Mouse (Mus musculus) cerebellum, adult 2 months (tissue): ENCODE measurements around the gene Rabl6. TPM values are rescaled to one million over a fixed set of nuclear protein-coding genes. Genes with fewer than 3 reads are reported as not detected.

Experiments
- DNase-seq, 2 experiments: peaks; one replicate each; pipeline ENCODE4 v3.0.0; 2021
- H3K27ac ChIP-seq: fragments of 200-500 bp; 2 replicates; pipeline ENCODE4 v1.5.1; 2012; ENCODE audit warnings: low read length, control low read depth, inconsistent platforms; ENCODE audit not compliant: insufficient read depth
- H3K27me3 ChIP-seq: fragments of 200-500 bp; 2 replicates; pipeline ENCODE4 v1.6.1; 2012; ENCODE audit warnings: inconsistent platforms, mild to moderate bottlenecking, low read length, moderate library complexity; ENCODE audit not compliant: control insufficient read depth, insufficient read depth
- H3K4me1 ChIP-seq: fragments of 200-500 bp; 2 replicates; pipeline ENCODE4 v1.6.1; 2011; ENCODE audit warnings: low read length; ENCODE audit not compliant: control insufficient read depth, insufficient read depth
- H3K4me3 ChIP-seq: fragments of 200-500 bp; replicated peaks from 2 replicates; pipeline ENCODE3; 2011; ENCODE audit warnings: mild to moderate bottlenecking, low read depth, low read length, control low read depth; ENCODE audit not compliant: insufficient read depth
- CTCF ChIP-seq: fragments of 200-500 bp; IDR thresholded peaks from 2 replicates; pipeline ENCODE4 v1.5.1; 2011; ENCODE audit warnings: low read depth, mild to moderate bottlenecking, control low read depth, low read length, moderate library complexity, borderline replicate concordance; ENCODE audit not compliant: insufficient read depth
- POLR2A ChIP-seq: fragments of 200-500 bp; IDR thresholded peaks from 2 replicates; pipeline ENCODE4 v1.6.1; 2011; ENCODE audit warnings: low read length, control low read depth, borderline replicate concordance; ENCODE audit not compliant: insufficient read depth
- WGBS: fragments of 180-500 bp; shearing (Covaris S2); methylation state at CpG from one replicate; pipeline ENCODE4 v1.1.7; 2018; 5-methylcytosine and 5-hydroxymethylcytosine counted together
- polyA plus RNA-seq: library from polyadenylated mRNA; depleted of rRNA; stranded (reverse); fragments of >200 nt; gene quantifications from 2 replicates; pipeline ENCODE4 v1.2.3, GENCODE M21; 2012

Gene Rabl6
- polyA plus RNA-seq, 1 experiment = 161 TPM

GRCm38 (mm10) chr2:25588227-25588907 lies 20.0 kb downstream of the Rabl6 start:
- no peak for DNase-seq
- TF ChIP-seq POLR2A = no peak
- TF ChIP-seq CTCF = no peak
- Histone ChIP-seq H3K4me3 (no peak overlapping the region), H3K27ac (no peak overlapping the region), H3K4me1 (peaks cover 22% of the 10 kb centered on the region), H3K27me3 (no peaks in the 10 kb centered on the region)
- WGBS = 90% methylated on average over 8 of the region's 8 CpGs

- H3K27ac ChIP-seq = no peak overlapping the region
- no peak for TF ChIP-seq CTCF
- no peak for TF ChIP-seq POLR2A
- peaks cover 33% of the 10 kb centered on the region for H3K4me1 ChIP-seq
- H3K27me3 ChIP-seq = no peaks in the 10 kb centered on the region
- 91% methylated on average over 8 of the region's 8 CpGs for WGBS
- DNase-seq = no peak
- H3K4me3 ChIP-seq = no peak overlapping the region
Measured at GRCm38 (mm10) chr2:25587290-25587689, 21.0 kb downstream of the Rabl6 start.

GRCm38 (mm10) chr2:25585601-25586000 lies 22.7 kb downstream of the Rabl6 start:
- no peak overlapping the region for H3K27ac ChIP-seq
- no peak for TF ChIP-seq CTCF
- TF ChIP-seq POLR2A = no peak
- DNase-seq = peak in 1 of 2 experiments; percentile 28
- WGBS = 18% methylated on average over 3 of the region's 3 CpGs
- H3K27me3 ChIP-seq = no peaks in the 10 kb centered on the region
- peaks cover 36% of the 10 kb centered on the region for H3K4me1 ChIP-seq
- no peak overlapping the region for H3K4me3 ChIP-seq

- 16% methylated on average over 4 of the region's 4 CpGs for WGBS
- Histone ChIP-seq H3K27ac (peak overlapping the region; percentile 31), H3K27me3 (no peaks in the 10 kb centered on the region), H3K4me1 (peaks cover 37% of the 10 kb centered on the region), H3K4me3 (no peak overlapping the region)
- DNase-seq = peak in 1 of 2 experiments; percentile 40
- TF ChIP-seq POLR2A (no peak), CTCF (no peak)
Measured at GRCm38 (mm10) chr2:25584856-25585255, 23.5 kb downstream of the Rabl6 start.

GRCm38 (mm10) chr2:25584152-25584551 lies 24.2 kb downstream of the Rabl6 start:
- Histone ChIP-seq H3K4me3 (no peak overlapping the region), H3K27me3 (no peaks in the 10 kb centered on the region), H3K4me1 (peaks cover 42% of the 10 kb centered on the region), H3K27ac (no peak overlapping the region; the same call in 1 of the 2 replicates)
- 38% methylated on average over 3 of the region's 3 CpGs for WGBS
- DNase-seq = peak; percentile 61 to 67
- no peak for TF ChIP-seq CTCF
- no peak for TF ChIP-seq POLR2A

- Histone ChIP-seq H3K27me3 (no peaks in the 10 kb centered on the region), H3K27ac (peak overlapping the region; percentile 96), H3K4me1 (peaks cover 48% of the 10 kb centered on the region), H3K4me3 (no peak overlapping the region)
- TF ChIP-seq CTCF = no peak
- TF ChIP-seq POLR2A = no peak
- peak in 1 of 2 experiments; percentile 34 for DNase-seq
- WGBS = 30% methylated on average over 4 of the region's 4 CpGs
Measured at GRCm38 (mm10) chr2:25583571-25583970, 24.8 kb downstream of the Rabl6 start.

- WGBS = 28% methylated on average over 6 of the region's 6 CpGs
- Histone ChIP-seq H3K27ac (peak overlapping the region; percentile 96), H3K4me3 (no peak overlapping the region), H3K27me3 (no peaks in the 10 kb centered on the region), H3K4me1 (peaks cover 52% of the 10 kb centered on the region)
- no peak for TF ChIP-seq POLR2A
- TF ChIP-seq CTCF = no peak
- peak in 1 of 2 experiments; percentile 49 for DNase-seq
Measured at GRCm38 (mm10) chr2:25583120-25583481, 25.2 kb downstream of the Rabl6 start.

- peaks cover 56% of the 10 kb centered on the region for H3K4me1 ChIP-seq
- TF ChIP-seq CTCF (no peak), POLR2A (no peak)
- peak; percentile 64 for DNase-seq
- H3K27ac ChIP-seq = peak overlapping the region; percentile 96
- no peaks in the 10 kb centered on the region for H3K27me3 ChIP-seq
- 21% methylated on average over 12 of the region's 12 CpGs for WGBS
- no peak overlapping the region for H3K4me3 ChIP-seq
Measured at GRCm38 (mm10) chr2:25582466-25583119, 25.7 kb downstream of the Rabl6 start.
